Mouse (Mus musculus) liver, adult 2 months (tissue): ENCODE data around the gene Ntm.

Experiments
- CTCF ChIP-seq: fragments of 200-500 bp; IDR thresholded peaks from 2 replicates; pipeline ENCODE4 v1.5.1; 2011; ENCODE audit warnings: low read depth, low read length, control low read depth
- POLR2A ChIP-seq: fragments of 200-500 bp; IDR thresholded peaks from 2 replicates; pipeline ENCODE4 v1.6.1; 2011; ENCODE audit warnings: low read length, control low read depth; ENCODE audit not compliant: insufficient read depth; ENCODE audit errors: extremely low read depth

DNA sequence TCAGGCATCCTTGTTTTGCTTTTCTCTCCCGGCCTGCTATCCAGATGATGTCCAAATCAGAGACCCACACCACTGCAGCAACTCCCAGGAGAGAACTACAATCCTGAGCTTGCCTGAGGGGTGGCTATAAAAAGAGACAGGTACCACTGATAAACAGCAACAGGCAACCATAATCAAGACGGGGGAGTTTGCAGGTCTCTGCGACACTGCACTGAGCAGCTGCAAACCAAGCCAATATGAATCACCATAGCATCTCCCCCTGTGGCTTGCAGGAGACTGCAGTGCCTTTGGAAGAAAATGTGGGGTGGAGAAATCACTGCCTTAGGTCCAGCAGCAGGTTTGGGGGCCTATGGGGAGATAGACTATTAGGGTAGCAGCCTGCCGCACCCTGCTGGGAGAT lies 65.5 kb downstream of the Ntm start:
- no peak for TF ChIP-seq CTCF
- TF ChIP-seq POLR2A = no peak
